Mouse (Mus musculus): ENCODE results near the gene Olfr1012.
"Not testable (repeated sequence)": the region's sequence is repeated elsewhere in the genome, so short reads cannot be mapped to it uniquely, and the experiment has no call there.

Olfr1012 gene

GRCm38 (mm10) chr2:85762666-85763065 is at the start of gene Olfr1012:
Gene Olfr1012 (minus strand): TSS chr2:85762766.
- no peak for DNase-seq (ENCODE audit: low read depth, low spot score)

GRCm38 (mm10) chr2:85804501-85804900 is 41.9 kb upstream of the Olfr1012 start:
- no peak for DNase-seq (ENCODE audit: low read depth, low spot score)

GRCm38 (mm10) chr2:85802444-85802843 is 39.9 kb upstream of the Olfr1012 start, which contains the start of gene Olfr1016:
Gene Olfr1016 (minus strand): TSS chr2:85802544.
- no peak for DNase-seq (ENCODE audit: low read depth, low spot score)

- peak; percentile 2 for DNase-seq (ENCODE audit: low read depth, low spot score)
Measured at GRCm38 (mm10) chr2:85792331-85792730, 29.8 kb upstream of the Olfr1012 start.

- no peak for DNase-seq (ENCODE audit: low read depth, low spot score)
Measured at GRCm38 (mm10) chr2:85781717-85782116, 19.2 kb upstream of the Olfr1012 start, which contains the start of gene Olfr1015. Gene Olfr1015 (plus strand): TSS chr2:85782017.

GRCm38 (mm10) chr2:85772413-85772812 is 9.8 kb upstream of the Olfr1012 start, which contains the start of gene Olfr1014:
Gene Olfr1014 (plus strand): TSS chr2:85772713.
- no peak for DNase-seq (ENCODE audit: low read depth, low spot score)

- DNase-seq (ENCODE audit: low read depth, low spot score), result no peak
Measured at GRCm38 (mm10) chr2:85766798-85767197, 4.2 kb upstream of the Olfr1012 start, which contains the start of gene Olfr1013. Gene Olfr1013 (plus strand): TSS chr2:85767098.

- no peak for DNase-seq (ENCODE audit: low read depth, low spot score)
Measured at GRCm38 (mm10) chr2:85753822-85754221, 8.7 kb downstream of the Olfr1012 start.

- peak; percentile 12 for DNase-seq (ENCODE audit: low read depth, low spot score)
Measured at GRCm38 (mm10) chr2:85725793-85726192, 36.8 kb downstream of the Olfr1012 start.

- no peak for DNase-seq (ENCODE audit: low read depth, low spot score)
Measured at GRCm38 (mm10) chr2:85715119-85715518, 47.4 kb downstream of the Olfr1012 start, which contains the start of gene Olfr1009. Gene Olfr1009 (plus strand): TSS chr2:85715419.

- no peak for DNase-seq (ENCODE audit: low read depth, low spot score)
Measured at GRCm38 (mm10) chr2:85711159-85711558, 51.4 kb downstream of the Olfr1012 start.

GRCm38 (mm10) chr2:85710680-85711079 is 51.9 kb downstream of the Olfr1012 start:
- not testable (repeated sequence) for DNase-seq (ENCODE audit: low read depth, low spot score)

All from brain, embryonic 18.5 days (tissue).